Mouse (Mus musculus) stomach, embryonic 15.5 days (tissue): ENCODE measurements around the gene Mnd1. TPM values are rescaled to one million over a fixed set of nuclear protein-coding genes. Genes with fewer than 3 reads are reported as not detected.

ENCODE experiments used
- ATAC-seq: fragments of 200-750 bp; cut with Nextera tagmentation; 2 replicates; pipeline ENCODE4 v1.8.0; 2017; ENCODE audit warnings: low read depth, moderate number of reproducible peaks, moderate TSS enrichment; ENCODE audit not compliant: insufficient read depth, low FRiP score
- H3K27ac ChIP-seq: fragments of 300-500 bp; sonication (generic); 2 replicates; pipeline ENCODE4 v1.5.1; 2015; ENCODE audit warnings: mild to moderate bottlenecking, inconsistent platforms
- H3K27me3 ChIP-seq: fragments of 300-500 bp; sonication (generic); replicated peaks from 2 replicates; pipeline ENCODE4 v1.6.1; 2015; ENCODE audit warnings: inconsistent platforms
- H3K36me3 ChIP-seq: fragments of 300-500 bp; sonication (generic); 2 replicates; pipeline ENCODE4 v1.6.1; 2015; ENCODE audit warnings: inconsistent platforms
- H3K4me1 ChIP-seq: fragments of 300-500 bp; sonication (generic); 2 replicates; pipeline ENCODE4 v1.6.1; 2015; ENCODE audit warnings: inconsistent platforms
- H3K4me2 ChIP-seq: fragments of 300-500 bp; sonication (generic); 2 replicates; pipeline ENCODE4 v1.6.1; 2015; ENCODE audit warnings: mild to moderate bottlenecking, inconsistent platforms
- H3K4me3 ChIP-seq: fragments of 300-500 bp; sonication (generic); replicated peaks from 2 replicates; pipeline ENCODE4 v1.5.1; 2015; ENCODE audit warnings: inconsistent platforms
- H3K9ac ChIP-seq: fragments of 300-500 bp; sonication (generic); 2 replicates; pipeline ENCODE4 v1.6.1; 2015; ENCODE audit warnings: inconsistent platforms
- H3K9me3 ChIP-seq: fragments of 300-500 bp; sonication (generic); 2 replicates; pipeline ENCODE4 v1.6.1; 2016; ENCODE audit warnings: inconsistent platforms
- WGBS: fragments of 180-500 bp; shearing (Covaris S2); methylation state at CpG from one replicate; pipeline ENCODE4 v1.1.7; 2015; 5-methylcytosine and 5-hydroxymethylcytosine counted together
- polyA plus RNA-seq: library from polyadenylated mRNA; unstranded; fragments of >200 nt; fragmentation: Nextera tagmentation; extraction: Ambion mirVana; gene quantifications from 2 replicates; pipeline ENCODE4 v1.2.1, GENCODE M21; 2015

Gene Mnd1
- polyA plus RNA-seq, 1 experiment from 2014 or later: 12.7 TPM

GRCm38 (mm10) chr3:84126721-84127120 lies 28.9 kb downstream of the Mnd1 start:
- WGBS: 77% methylated on average over 3 of the region's 3 CpGs

GRCm38 (mm10) chr3:84125704-84126289 lies 29.8 kb downstream of the Mnd1 start:
- Histone ChIP-seq H3K9ac (no peak overlapping the region), H3K27me3 (no peaks in the 10 kb centered on the region), H3K4me3 (no peak overlapping the region), H3K9me3 (no peaks in the 10 kb centered on the region), H3K36me3 (no peaks in the 10 kb centered on the region), H3K27ac (no peak overlapping the region), H3K4me2 (no peak overlapping the region), H3K4me1 (peaks cover 5% of the 10 kb centered on the region; the same call in 1 of the 2 replicates)
- WGBS: 51% methylated on average over 6 of the region's 6 CpGs
- ATAC-seq: no peak

More at GRCm38 (mm10) chr3:84126721-84127120, 28.9 kb downstream of the Mnd1 start:
- Histone ChIP-seq H3K27me3 (no peaks in the 10 kb centered on the region), H3K9ac (no peak overlapping the region), H3K4me3 (no peak overlapping the region), H3K9me3 (no peaks in the 10 kb centered on the region), H3K27ac (no peak overlapping the region), H3K4me1 (peaks cover 5% of the 10 kb centered on the region; the same call in 1 of the 2 replicates), H3K4me2 (no peak overlapping the region), H3K36me3 (no peaks in the 10 kb centered on the region)
- no peak for ATAC-seq

DNA sequence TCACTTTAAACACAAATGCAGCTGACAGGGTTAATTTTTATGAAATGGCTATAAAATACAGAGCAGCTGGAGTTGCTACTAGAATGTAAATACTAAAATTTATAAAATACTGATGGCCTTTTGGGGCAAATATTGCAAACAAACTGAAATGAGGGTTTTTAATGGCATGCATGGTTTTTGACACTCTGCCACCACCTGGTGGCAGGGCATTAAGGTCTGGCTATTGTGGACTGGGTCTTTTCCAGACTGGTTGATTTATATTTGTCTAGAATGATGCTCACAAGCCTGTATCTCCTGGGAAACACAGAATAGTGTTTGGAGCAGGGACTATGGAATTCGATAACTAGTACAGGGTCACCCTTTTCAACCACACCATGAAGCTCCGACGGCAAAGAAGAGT lies 32.1 kb downstream of the Mnd1 start:
- WGBS: 61% methylated on average over 3 of the region's 3 CpGs
- Histone ChIP-seq H3K4me3 (no peak overlapping the region), H3K9me3 (no peaks in the 10 kb centered on the region), H3K36me3 (no peaks in the 10 kb centered on the region), H3K27me3 (no peaks in the 10 kb centered on the region), H3K4me1 (0 out of 2 replicates have a peak, but pooled peaks cover 2% of the 10 kb centered on the region), H3K9ac (no peak overlapping the region), H3K27ac (no peak overlapping the region; the same call in 1 of the 2 replicates), H3K4me2 (no peak overlapping the region)
- ATAC-seq: no peak

- no peaks in the 10 kb centered on the region for H3K4me1 ChIP-seq
- H3K9me3 ChIP-seq: no peaks in the 10 kb centered on the region
- H3K27ac ChIP-seq: no peak overlapping the region
- H3K36me3 ChIP-seq: no peaks in the 10 kb centered on the region
- H3K27me3 ChIP-seq: no peaks in the 10 kb centered on the region
- 67% methylated on average over 7 of the region's 7 CpGs for WGBS
- H3K9ac ChIP-seq: no peak overlapping the region
- ATAC-seq: no peak
- H3K4me2 ChIP-seq: no peak overlapping the region
- no peak overlapping the region for H3K4me3 ChIP-seq
These were observed 36.9 kb downstream of the Mnd1 start for GRCm38 (mm10) chr3:84118718-84119117.

DNA sequence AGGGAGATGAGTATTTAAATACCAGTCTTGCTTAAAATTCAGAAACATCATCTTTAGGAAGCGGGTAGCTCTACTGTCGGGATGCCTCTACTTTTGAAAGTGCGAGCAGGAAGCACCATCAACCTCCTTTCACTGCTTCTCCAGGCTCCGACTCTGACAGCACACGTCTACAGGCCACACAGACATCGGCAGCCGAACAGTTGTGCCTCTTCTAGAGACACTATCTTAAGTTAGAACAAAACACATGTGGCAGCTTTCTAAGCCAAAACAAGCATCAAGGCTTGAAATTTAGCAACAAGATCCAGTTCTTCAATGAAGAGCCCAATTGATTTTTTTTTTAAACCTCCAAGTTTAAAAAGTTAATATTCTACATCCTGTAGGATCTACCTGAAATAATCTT lies 37.4 kb downstream of the Mnd1 start:
- Histone ChIP-seq H3K4me1 (no peaks in the 10 kb centered on the region), H3K27me3 (no peaks in the 10 kb centered on the region), H3K9ac (no peak overlapping the region), H3K9me3 (no peaks in the 10 kb centered on the region), H3K4me3 (no peak overlapping the region), H3K36me3 (no peaks in the 10 kb centered on the region), H3K27ac (no peak overlapping the region), H3K4me2 (no peak overlapping the region)
- ATAC-seq: no peak
- 78% methylated on average over 7 of the region's 7 CpGs for WGBS

DNA sequence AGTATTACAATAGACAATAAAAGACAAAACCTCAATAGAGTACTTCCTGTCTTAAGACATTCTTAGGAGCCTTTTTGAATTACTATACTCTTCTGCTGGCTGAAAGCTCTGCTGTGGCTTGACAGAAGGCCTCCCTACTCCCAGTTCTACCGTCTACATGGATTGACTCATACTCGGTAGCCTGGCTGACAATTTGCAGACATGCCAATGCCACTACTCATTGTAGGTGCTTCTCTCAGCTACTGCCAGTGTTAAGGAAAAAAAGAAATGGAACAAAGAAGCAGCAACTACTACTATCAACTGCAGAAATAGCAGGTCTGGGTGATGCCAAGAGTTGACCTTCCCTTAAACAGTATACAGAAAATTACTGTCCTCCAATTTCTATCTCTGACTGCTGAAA lies 47.0 kb downstream of the Mnd1 start:
- 71% methylated on average over 2 of the region's 2 CpGs for WGBS
- Histone ChIP-seq H3K9ac (no peak overlapping the region), H3K4me3 (no peak overlapping the region), H3K27ac (no peak overlapping the region), H3K36me3 (no peaks in the 10 kb centered on the region), H3K4me2 (no peak overlapping the region), H3K4me1 (no peaks in the 10 kb centered on the region), H3K9me3 (no peaks in the 10 kb centered on the region), H3K27me3 (no peaks in the 10 kb centered on the region)
- ATAC-seq: no peak

- Histone ChIP-seq H3K27me3 (no peaks in the 10 kb centered on the region), H3K27ac (no peak overlapping the region), H3K9me3 (no peaks in the 10 kb centered on the region), H3K4me3 (no peak overlapping the region), H3K36me3 (no peaks in the 10 kb centered on the region), H3K4me2 (no peak overlapping the region), H3K9ac (no peak overlapping the region), H3K4me1 (no peaks in the 10 kb centered on the region)
- ATAC-seq: no peak
- WGBS: 76% methylated on average over 2 of the region's 2 CpGs
These were observed 49.5 kb downstream of the Mnd1 start for GRCm38 (mm10) chr3:84106106-84106505.

- Histone ChIP-seq H3K4me2 (no peak overlapping the region), H3K4me3 (no peak overlapping the region), H3K4me1 (no peaks in the 10 kb centered on the region), H3K27ac (no peak overlapping the region), H3K9me3 (no peaks in the 10 kb centered on the region), H3K36me3 (no peaks in the 10 kb centered on the region), H3K27me3 (no peaks in the 10 kb centered on the region), H3K9ac (no peak overlapping the region)
- no peak for ATAC-seq
- WGBS: 71% methylated on average over 2 of the region's 2 CpGs
These were observed 52.0 kb downstream of the Mnd1 start for GRCm38 (mm10) chr3:84103536-84103935.

GRCm38 (mm10) chr3:84092875-84093274 lies 62.7 kb downstream of the Mnd1 start:
- no peak for ATAC-seq
- WGBS: 91% methylated on average over 2 of the region's 2 CpGs
- Histone ChIP-seq H3K9ac (no peak overlapping the region), H3K4me3 (no peak overlapping the region), H3K27ac (no peak overlapping the region), H3K9me3 (no peaks in the 10 kb centered on the region), H3K4me2 (no peak overlapping the region), H3K4me1 (no peaks in the 10 kb centered on the region), H3K36me3 (no peaks in the 10 kb centered on the region), H3K27me3 (no peaks in the 10 kb centered on the region)

DNA sequence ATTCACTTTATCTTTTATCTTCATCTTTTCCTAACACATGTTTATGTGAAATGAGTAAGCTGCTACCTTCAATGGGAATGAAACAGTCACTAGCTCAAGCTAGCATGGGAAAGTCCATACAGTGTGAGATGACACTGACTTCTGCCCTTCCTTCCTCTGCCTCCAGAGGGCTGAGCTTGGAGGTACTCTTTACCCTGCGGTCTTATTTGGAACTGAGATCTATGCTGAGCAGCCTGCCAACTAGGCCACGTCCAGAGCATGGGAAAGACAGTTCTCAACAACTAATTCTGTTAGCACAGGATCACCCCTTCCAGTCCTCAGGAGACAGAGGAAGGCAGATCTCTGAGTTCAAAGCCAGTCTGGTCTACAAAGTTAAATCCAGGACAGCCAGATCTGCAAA lies 64.6 kb downstream of the Mnd1 start:
- Histone ChIP-seq H3K4me3 (no peak overlapping the region), H3K27ac (no peak overlapping the region), H3K27me3 (no peaks in the 10 kb centered on the region), H3K36me3 (no peaks in the 10 kb centered on the region), H3K9me3 (no peaks in the 10 kb centered on the region), H3K4me1 (no peaks in the 10 kb centered on the region), H3K4me2 (no peak overlapping the region), H3K9ac (no peak overlapping the region)
- ATAC-seq: peak; percentile 56; the same call in 1 of the 2 replicates
- WGBS: 37% methylated on average over 2 of the region's 2 CpGs

- 65% methylated on average over 2 of the region's 2 CpGs for WGBS
- no peak for ATAC-seq
- peaks cover 1% of the 10 kb centered on the region; the same call in 1 of the 2 replicates for H3K4me1 ChIP-seq
- no peak overlapping the region for H3K27ac ChIP-seq
- no peaks in the 10 kb centered on the region for H3K36me3 ChIP-seq
- H3K27me3 ChIP-seq: no peaks in the 10 kb centered on the region
- H3K9ac ChIP-seq: no peak overlapping the region
- H3K4me3 ChIP-seq: no peak overlapping the region
- no peak overlapping the region for H3K4me2 ChIP-seq
- H3K9me3 ChIP-seq: no peaks in the 10 kb centered on the region
These were observed 68.7 kb downstream of the Mnd1 start for GRCm38 (mm10) chr3:84086921-84087320.

- Histone ChIP-seq H3K36me3 (no peaks in the 10 kb centered on the region), H3K4me1 (peaks cover 2% of the 10 kb centered on the region; the same call in 1 of the 2 replicates), H3K27ac (no peak overlapping the region), H3K9me3 (no peaks in the 10 kb centered on the region), H3K27me3 (no peaks in the 10 kb centered on the region), H3K4me3 (no peak overlapping the region), H3K9ac (no peak overlapping the region), H3K4me2 (no peak overlapping the region)
- ATAC-seq: no peak
- 75% methylated on average over 7 of the region's 7 CpGs for WGBS
These were observed 69.2 kb downstream of the Mnd1 start for GRCm38 (mm10) chr3:84086337-84086736.

GRCm38 (mm10) chr3:84085429-84085828 lies 70.2 kb downstream of the Mnd1 start:
- Histone ChIP-seq H3K27ac (no peak overlapping the region), H3K4me2 (no peak overlapping the region), H3K9ac (no peak overlapping the region), H3K27me3 (no peaks in the 10 kb centered on the region), H3K4me3 (no peak overlapping the region), H3K9me3 (no peaks in the 10 kb centered on the region), H3K36me3 (no peaks in the 10 kb centered on the region), H3K4me1 (peaks cover 2% of the 10 kb centered on the region; the same call in 1 of the 2 replicates)
- no peak for ATAC-seq
- WGBS: 23% methylated on average over 9 of the region's 9 CpGs
